Mouse (Mus musculus) spleen, adult 2 months (tissue): ENCODE results near the gene N6amt1.

Experiments
- CTCF ChIP-seq: fragments of 200-500 bp; IDR thresholded peaks from 2 replicates; pipeline ENCODE4 v1.5.1; 2011; ENCODE audit warnings: mild to moderate bottlenecking, inconsistent platforms; ENCODE audit not compliant: insufficient read depth, insufficient read length, insufficient replicate concordance; ENCODE audit errors: extremely low read depth
- POLR2A ChIP-seq: fragments of 200-500 bp; IDR thresholded peaks from 2 replicates; pipeline ENCODE4 v1.6.1; 2011; ENCODE audit warnings: low read depth, low read length, inconsistent platforms

GRCm38 (mm10) chr16:87318200-87318811 is 35.7 kb upstream of the N6amt1 start:
- no peak for TF ChIP-seq CTCF
- TF ChIP-seq POLR2A, result no peak
